Mouse (Mus musculus): ENCODE measurements at regions not wholly inside any gene's neighbourhood (a gene's known extent, or its start where the extent isn't known, plus 50 kb on each side); places are given as distances from the start of the nearest gene placed in this dataset.

DNA sequence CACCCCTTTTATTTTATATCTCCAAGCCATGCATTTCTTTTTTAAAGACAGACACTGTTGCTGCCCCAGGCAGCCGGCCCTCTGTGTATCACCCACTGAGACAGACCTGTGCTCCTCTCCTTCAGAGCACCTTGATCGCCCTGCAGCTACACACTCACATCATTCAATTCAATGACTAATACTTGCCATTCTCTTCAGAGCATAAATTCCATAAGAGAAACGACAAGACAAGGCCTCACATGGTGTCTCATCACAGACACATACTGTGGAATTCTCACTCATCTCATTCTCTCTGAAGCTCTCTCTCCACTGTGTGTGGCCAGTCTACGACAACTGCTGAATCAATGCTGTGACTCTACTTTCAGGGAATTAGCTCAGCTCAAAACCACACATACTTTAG, 94.6 kb upstream of the 4933412E24Rik start:
- no peak for DNase-seq (ENCODE audit: extremely low spot score, low spot score)

DNA sequence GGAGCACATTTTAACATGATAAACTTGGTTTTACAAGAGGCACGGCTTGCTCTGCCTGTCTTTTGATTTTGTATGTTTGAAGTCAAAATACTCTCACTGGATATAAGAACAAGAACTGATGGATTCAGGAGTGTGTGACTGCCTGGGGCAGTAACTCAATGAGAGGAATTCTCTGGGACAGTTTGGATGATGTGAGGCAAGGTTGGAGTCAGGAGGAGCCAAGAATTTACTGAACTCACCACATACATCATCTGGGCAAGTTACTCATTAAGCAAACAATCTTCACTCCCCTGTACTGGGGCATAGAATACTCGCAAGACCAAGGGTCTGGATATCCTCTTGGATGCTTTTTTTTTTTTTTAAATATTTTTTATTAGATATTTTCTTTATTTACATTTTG, 87.7 kb upstream of the 4933412E24Rik start:
- DNase-seq (ENCODE audit: extremely low spot score, low spot score): no peak

DNA sequence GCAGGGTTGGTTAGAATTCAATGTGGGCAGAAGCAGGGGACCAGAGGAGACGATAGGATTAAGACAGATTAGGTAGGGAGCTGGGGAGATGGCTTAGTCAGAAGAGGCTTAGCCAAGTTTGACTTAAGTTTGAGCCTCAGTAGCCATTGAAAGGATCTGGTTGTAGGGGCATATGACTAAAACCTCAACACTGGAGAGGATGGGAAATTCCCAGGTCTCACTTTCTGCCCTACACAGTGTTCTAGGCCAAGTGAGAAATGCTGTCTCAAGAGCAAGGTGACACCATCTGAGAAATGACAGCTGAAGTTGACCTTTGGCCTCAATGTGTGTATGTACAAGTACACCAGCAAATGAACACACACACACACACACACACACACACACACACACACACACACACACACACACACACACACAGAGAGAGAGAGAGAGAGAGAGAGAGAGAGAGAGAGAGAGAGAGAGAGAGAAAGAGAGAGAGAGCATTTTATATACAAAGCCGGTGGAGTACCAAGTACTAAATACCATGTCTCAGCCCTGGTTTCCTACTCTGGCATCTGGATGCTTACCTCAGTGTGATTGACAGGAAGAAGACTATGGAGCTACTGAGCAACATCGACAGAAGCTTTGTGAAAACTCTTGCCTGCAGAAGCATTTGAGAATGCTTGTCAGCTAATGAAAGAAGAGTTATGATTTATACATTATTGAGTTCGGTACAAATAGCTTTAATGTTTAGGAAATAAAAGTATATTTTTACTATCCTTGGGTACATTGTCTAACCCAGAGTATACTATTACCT, 85.3 kb upstream of the 4933412E24Rik start:
- DNase-seq (ENCODE audit: extremely low spot score, low spot score): no peak

DNA sequence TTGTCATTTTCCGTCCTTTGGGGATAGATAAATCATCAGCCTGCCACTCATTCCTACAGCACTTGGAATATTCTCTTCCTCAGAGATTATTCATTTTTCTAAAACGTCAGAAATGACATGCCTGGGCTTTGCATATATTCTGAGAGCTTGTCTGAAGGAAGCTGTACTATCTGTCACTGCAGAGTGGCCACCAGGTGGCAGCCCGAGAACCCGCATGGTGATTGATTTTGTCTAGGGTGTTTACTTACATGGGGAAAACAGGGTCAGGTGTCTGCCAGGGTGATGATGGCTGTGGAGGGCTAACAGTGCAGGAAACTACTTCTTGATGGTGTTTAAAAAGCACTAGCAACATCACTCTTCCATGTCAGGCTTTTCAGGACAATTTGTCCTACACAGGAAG, 80.7 kb upstream of the 4933412E24Rik start:
- DNase-seq (ENCODE audit: extremely low spot score, low spot score): peak; percentile 62

DNA sequence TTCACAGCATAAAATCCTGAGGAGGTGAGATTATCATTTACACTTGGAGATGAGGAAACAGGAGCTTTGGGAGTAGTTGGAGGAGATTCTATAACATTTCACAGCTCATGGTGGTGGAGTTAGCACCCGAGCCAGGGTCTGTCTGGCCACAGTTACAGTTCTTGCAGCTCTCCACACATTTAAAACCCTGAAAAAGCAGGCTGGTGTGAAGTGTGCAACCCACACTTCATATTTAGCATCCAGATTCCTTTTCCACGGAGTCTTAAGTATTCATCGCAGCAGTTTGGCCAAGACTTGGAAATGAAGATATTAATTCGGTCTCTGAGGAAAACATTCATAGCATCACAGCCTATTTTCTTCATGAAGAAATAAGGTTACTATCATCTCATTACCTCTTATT, 79.7 kb upstream of the 4933412E24Rik start:
- no peak for DNase-seq (ENCODE audit: extremely low spot score, low spot score)

DNA sequence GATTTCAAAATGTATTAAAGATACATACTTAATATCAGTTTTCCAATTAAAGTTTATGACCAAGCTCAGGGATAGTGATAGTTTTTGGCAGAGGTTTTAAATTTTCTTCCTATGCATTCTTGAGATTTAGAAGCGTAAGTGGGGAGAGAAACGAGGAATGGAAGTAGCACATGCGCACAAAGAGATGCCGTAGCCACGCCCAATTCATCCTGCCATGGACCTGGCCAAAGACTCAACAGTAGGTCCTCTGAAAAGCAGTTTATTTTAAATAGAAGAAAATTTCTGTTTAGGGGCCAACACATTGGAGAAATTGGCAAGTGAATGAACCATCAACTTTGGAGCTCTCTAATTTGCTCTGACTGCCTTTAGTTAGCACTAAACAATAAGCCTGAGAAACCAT, 73.5 kb upstream of the 4933412E24Rik start:
- no peak for DNase-seq (ENCODE audit: extremely low spot score, low spot score)

DNA sequence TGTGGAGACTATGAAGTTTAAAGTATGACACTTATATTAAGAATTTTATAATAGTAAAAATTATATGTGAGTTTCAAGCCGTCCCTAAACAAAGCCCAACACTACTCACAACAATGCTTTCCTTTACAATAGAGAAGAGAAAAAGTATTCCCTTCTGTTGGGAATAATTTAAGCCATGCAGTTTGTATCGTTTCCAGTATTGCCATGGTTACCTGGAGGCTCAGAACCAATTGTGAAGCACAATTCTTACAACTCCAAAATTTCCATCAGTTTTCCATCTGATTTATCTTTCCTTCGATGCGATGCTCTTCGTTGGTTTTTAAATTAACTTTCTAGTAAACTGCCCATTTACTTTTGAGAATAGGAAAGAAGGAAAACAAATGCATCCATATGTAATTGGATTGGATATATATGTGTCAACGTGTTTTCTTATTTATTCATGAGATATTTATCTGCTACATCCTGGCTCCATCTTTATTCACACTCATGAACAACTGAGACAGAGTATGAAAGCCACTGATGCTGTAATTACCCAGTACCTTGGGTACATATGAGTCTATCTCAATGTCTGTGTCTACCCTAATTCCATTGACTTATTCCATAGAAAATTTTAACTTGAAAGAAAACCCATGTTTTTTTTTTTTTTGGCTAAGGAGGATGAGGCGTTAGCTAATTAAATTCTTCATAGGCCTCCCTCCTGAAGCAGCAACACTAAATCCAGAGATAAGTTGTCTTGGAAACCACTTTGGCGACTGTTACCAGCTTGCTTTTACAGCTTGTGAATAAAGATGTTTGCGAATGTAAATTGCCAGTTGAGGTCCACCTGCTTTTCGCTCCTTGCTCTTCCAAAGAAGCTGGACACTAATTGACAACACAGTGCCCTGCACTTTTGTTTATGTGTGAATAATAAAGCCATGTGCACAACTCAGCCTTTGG, 72.8 kb upstream of the 4933412E24Rik start:
- DNase-seq (ENCODE audit: extremely low spot score, low spot score): no peak
